Mouse (Mus musculus) cerebellum, adult 11 months (tissue): ENCODE measurements at regions not wholly inside any gene's neighbourhood (a gene's known extent, or its start where the extent isn't known, plus 50 kb on each side); places are given as distances from the start of the nearest gene placed in this dataset.

Experiments used
- DNase-seq: peaks from one replicate; pipeline ENCODE4 v3.0.0; 2022

DNA sequence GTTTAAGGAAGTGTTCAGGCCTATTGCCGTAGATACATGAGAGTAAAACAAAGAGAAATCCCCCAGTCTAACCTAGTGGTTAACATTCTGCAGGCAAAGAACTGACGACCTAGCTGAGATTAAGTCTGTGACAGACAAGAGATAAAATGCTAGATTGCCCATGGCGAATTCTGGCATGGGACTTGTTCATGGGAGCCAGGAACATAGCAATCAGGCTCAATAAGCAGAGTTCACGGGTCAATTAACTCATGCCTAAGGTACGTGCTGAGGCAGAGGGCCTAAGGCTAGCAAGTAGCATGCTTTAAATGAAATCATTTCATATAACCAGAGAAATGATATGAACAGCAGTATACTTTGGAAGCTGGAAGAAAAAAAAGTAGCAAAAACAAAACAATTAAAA is 1119.2 kb upstream of the Adgrl2 start:
- no peak for DNase-seq

DNA sequence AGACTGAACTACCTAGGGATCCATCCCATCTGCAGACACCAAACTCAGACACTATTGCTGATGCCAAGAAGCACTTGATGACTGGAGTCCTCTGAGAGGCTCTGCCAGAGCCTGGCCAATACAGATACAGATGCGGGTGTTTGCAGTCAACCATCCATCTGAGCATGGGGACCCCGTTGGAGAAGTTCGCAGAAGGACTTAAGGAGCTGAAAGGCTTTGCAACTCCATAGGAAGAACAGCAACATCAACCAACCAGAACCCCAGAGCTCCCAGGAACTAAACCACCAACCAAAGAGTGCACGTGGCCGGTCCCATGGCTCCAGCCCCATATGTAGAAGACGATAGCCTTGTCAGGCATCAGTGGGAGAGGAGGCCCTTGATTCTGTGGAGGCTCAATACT is 1121.9 kb upstream of the Adgrl2 start:
- no peak for DNase-seq

DNA sequence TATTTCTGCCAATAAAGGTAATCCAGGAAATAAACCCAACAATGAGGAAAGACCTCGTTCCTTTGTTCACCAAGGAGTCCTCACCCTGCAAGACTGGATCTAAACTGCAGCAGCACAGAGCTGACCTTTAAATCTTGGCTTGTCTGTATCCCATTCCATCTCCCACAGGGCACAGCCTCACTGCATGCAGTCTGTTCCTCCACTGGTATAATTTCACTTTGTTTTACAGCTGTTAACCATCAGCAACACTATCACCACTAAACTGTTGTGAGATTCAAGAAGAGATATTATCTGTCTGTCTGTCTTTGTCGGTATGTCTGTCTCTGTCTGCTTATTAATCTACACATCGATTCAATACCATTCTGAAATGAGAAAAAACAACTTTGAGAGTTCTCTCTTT is 1129.5 kb upstream of the Adgrl2 start:
- DNase-seq = no peak

DNA sequence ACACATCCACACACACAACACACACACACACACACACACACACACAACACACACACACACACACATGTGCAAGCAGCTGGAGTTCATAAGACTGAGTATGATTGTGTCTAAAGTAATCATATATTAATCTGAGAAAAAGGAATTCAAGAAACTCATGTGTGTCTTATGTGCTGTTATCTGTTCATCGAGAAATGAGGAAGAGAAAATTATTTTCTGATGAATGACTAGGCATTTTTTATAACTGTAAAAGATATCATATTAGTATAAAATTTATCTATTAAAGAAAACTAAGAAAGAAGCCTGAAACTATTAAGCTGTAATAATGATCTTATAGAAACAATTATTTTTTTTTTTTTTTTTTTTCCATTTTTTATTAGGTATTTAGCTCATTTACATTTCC is 1156.3 kb upstream of the Adgrl2 start:
- DNase-seq = no peak

DNA sequence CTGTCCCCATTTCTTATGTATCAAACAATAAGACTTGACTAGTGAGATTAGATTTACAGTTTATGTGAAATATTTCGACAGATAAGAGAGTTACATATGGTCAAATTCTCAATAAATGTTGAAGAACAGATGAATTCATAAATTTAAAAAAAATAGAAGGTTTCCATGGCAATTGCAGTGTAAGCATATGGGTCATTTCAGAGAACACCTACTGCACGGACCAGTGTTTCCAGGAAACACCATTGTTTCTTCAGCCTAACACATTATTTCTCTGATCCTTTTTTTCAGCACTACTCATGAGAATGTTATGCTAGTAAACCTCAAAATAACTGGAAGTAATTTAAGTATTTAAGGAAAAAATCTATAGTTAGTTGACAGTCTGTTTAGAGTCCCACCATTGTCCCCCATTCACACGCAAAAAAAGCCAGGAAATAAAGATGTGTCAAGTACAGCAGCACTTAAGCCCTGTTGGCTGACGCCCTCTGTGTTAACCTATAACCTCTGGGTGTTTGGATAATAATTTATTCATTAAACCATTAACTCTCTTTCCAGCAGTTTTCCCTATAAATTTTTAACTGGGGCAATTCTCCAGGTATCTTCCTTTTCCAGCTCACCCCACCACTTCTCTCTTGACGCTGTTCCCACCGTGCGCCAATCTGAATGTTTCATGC is 1160.9 kb upstream of the Adgrl2 start:
- DNase-seq = no peak

DNA sequence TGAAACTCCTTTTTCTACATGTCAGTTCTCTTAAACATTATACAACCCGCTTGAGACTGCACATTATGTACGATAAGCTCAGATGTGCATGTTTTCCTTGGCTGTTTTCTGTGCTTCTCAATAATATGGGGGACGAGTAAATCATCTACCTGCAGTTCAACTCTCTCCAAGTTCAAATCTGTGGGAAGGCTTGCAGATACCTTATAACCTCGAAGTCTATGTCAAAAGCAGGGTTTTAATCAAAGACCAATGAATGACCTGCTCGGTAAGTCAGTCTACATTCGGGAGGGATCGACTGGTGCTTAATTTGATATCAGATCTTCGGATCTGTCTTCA is 1161.4 kb upstream of the Adgrl2 start:
- DNase-seq = no peak

DNA sequence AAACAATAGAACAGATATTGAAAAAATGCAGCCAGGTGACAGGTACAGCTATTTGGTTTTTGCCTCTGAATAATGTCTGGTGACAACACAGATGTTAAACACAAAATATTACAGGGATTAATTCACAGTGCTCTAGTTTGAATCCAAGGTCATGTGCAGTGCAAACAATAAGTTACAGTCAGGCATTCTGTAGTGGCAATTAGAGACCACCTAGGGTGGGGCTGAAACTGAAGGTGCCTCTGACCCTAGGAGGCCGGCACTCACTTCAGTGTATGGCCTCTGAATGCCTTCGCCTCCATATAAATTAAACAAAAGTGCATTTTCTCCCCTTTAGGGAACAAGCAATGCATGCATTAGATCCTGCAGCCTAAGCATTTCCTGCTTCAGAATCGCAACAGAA is 1162.5 kb upstream of the Adgrl2 start:
- DNase-seq = no peak

DNA sequence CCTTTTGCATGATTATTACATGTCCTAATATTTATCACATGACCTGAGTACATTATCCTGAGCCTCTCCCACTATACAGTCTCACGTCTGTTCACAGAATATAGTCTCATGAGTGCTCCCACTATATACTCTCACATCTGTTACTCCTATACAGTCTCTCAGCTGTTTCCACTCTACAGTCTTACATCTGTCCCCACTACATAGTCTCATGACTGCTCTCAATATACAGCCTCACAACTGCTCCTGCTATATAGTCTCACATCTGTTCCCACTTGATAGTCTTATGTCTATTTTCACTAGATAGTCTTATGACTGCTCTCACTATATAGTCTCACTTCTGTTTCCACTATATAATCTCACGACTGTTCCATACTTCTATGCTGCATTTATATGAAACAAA is 1195.5 kb upstream of the Adgrl2 start:
- DNase-seq = no peak

DNA sequence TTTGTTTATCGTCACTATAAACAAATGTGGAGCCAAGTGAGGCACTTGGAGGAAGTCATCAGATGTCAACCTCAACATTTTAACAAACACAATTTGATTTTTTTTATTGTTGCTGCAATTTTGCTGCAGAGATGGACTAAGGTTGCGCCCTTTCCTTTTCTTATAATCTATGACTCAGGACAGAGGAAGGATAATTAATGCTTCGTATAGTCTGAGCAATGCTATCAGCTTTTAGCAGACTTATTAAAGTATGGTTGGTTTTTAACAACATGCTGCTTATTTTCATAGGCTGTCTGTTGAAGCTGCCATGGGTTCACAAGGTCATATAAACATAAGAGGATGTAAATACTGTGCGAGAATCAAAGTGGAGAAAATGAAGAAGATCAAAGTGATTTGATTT is 1202.8 kb upstream of the Adgrl2 start:
- no peak for DNase-seq

DNA sequence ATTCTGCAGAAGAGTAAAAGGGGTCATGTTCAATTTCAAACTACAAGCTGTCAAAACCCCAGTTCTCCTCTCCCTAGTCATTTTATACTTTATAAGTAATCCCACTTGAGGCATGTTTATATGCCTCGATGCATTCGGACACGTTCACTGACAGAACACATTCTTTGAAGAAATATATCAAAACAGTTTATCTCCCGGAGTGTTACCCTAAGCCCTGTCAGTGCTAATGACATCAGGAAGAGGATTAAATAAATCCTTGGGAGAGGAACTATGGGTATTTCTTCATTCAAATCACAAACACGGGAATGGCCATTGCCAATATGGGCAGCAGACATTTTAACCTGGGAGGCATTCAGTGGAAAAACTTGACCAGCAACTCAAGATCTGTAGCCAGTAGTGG is 1208.1 kb upstream of the Adgrl2 start:
- DNase-seq = no peak

DNA sequence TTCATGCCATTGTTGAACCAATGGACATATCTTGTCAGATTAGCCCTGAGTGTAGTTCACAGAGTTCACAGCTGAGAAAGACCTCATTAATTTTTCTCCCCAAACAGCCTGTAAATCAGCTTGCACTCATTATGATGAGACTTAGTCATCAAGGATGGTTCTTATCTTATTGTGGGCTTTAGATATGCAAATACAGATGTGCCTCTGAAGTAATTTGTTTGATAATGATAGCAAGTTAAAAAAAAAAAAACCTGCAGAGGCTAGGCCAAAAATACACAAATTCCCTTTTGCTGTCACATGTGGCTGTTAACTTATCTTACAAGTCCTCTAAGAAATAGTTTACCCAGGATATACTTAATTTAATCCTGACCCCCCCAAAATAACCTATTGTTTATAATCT is 1215.5 kb upstream of the Adgrl2 start:
- no peak for DNase-seq

DNA sequence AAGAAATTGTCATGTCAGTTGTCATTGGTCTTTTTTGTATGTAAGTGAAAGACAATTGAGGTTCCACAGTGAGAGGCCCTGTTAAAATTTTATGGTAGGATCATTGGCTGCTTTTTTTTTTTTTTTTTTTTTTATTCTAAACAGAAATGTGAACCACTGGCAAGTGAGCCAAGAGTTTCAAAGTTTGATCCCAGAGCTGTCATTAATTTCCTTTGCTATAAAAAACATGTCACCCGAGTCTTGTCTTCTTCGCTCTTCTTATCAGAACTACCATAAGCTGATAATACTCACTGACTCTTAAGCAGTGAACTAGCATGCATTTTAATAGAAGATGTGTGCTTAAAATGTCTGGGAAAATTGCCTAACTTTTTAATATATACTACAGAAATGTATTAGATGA is 1204.4 kb upstream of the Adgrl4 start:
- DNase-seq = no peak

DNA sequence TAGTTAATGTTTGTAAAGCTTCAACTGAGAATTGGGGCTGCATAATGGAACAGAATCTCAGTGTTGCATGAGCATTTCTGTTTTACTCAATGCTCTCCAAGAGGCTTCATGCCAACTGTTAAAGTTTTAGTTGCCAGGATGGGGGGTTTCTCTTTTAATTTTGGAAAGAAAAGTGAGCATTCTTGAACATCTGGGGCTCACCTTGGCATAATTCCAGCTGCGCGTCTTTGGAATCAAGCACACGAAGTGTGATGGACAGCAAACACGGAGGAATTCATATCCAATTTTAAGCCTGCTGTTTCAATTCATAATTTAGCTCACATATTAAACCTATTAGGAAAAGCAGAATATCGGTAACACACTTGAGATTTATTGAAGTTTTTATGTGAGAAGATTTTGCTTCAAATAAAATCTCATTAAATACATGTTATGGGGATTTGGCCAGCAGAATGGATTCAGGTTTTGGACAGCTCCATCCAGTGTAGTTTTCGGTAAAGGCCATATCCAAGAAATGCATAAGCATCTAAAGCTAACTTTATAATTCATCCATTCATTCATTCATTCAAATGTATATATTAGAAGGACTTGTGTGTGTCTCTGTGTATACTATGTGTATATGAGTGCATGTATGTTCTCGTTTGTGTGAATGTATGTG is 1200.6 kb upstream of the Adgrl4 start:
- no peak for DNase-seq

DNA sequence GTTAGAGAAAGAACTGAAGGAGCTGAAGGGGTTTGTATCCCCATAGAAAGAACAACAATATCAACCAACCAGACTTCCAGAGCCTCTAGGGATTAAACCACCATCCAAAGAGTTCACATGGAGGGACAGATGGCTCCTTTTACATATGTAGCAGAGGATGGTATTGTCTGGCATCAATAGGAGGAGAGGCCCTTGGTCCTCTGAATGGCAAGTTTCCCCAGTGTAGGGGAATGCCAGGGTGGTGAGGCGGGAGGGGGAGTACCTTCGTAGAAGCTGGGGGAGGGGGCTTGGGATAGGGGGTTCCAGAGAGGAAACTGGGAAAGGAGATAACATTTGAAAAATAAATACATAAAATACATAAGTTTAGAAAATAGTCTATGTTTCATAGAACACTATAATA is 1162.6 kb upstream of the Adgrl4 start:
- DNase-seq = no peak

DNA sequence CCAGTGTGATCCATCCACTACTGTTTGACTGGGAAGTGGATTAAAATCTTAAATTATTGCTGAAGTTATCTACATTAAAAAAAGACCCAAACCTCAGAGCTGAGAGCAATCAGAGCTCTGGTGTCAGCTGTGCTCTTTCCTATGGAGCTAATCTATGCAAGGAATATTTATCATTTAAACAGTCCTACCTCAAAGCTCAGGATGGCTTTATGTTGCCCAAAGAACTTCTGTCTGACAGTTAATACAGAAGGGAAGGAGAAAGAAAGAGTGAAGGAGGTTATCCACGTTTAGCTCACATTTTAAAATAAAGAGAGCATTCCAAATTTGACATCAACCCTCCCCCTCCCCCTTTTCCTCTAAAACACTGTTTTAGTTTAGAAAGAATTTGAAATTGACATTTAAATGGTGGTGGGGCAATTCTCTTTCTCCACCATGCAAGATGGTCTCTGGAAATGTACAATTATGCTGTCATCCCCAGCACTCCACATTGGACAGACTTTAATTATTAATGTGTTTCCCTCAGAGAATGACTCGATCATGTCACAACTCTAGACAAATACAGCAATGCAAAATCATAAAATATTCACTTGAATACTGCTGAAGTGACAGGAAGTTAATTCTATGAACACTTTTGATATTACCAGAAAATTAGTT is 1141.5 kb upstream of the Adgrl4 start:
- no peak for DNase-seq

DNA sequence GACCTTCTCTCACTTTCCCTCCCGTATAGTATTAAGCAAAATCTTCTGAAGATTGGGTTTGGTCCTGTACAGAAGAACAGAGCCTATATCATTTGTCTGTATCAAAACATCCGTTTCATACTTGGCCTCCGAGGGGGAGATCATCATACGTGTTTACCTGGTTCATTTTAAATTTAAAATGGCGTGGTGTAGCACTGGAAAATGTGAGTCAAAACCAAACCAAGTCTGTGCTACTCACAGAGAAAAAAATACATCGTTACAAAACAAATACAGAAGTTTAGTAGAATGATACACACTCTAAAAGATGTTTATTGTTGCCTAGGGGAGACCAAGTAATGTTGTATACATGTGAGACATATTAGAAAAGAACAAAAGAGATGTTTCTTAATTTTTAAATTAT is 1108.9 kb upstream of the Adgrl4 start:
- no peak for DNase-seq

DNA sequence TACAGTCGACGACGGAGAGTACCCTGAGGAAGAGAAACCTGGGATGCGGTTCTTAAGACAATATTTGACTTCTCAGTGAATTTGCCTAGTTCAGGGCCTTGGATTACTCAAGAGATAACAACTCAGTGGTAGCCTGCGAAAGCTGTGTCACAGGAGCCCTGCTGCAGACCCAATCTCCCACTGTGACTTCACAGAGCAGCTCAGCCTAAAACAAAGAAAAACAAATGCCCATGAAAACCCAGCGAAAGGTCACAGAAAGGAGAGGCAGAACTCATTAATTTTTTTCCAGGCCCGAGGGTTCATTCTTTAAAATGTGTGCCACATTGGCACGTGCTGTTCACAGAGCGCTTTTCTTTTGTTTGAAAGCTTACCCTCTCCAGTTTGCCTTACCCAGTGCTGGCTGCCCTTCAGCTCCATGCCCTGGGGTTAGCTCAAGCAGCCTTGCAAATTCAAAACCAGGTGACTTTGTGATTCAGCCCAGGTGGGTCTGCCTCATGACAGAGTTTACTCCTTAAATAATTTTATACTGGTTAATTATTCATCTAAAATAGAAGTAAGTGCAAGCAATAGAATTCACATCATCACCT is 1085.5 kb upstream of the Adgrl4 start:
- DNase-seq = no peak

DNA sequence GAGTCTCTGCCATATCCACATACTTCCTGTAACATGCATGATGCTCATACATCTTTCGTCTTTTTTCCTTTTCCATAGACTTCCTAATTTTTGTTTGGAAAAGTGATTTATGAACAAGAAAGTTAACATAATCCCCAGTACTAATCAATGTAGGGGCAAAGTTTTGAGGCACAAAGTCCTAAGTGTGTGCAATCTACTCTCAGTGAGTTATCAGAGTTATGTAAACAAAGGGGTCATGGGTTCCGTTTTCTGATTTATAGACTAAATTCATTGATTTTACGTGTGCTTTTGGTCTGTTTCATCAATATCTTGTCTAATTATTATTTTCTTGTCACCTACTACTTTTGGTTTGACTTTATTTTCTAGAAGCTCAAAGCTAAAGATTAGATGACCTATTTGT is 1071.9 kb upstream of the Adgrl4 start:
- no peak for DNase-seq

DNA sequence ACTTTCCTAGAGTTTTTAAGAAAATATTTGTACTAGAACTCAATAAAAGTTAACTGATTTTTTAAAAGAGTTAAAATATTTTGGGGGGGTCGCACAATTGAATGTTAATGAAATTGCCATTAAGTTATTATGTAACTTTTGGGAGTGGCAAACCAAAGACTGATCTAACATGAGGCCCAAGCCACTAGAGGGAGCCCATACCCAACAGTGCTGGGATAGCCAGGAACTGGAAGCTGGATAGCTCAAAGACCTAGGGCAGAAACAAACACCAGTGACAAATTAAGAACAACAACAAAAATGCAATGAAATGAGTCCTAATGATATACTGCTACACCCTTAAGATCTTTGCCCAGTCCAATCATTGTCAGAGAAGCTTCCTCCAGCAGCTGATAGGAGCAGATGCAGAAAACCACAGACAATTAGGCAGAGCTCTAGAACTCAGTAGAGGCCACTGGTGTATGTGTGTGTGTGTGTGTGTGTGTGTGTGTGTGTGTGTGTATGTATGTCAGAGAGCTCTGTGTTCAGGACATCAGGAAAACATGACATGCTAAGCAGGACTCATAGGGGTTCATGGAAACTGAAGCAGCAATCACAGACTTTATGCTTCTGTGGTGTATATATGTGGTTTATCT is 1052.6 kb upstream of the Adgrl4 start:
- DNase-seq = peak; percentile 4

DNA sequence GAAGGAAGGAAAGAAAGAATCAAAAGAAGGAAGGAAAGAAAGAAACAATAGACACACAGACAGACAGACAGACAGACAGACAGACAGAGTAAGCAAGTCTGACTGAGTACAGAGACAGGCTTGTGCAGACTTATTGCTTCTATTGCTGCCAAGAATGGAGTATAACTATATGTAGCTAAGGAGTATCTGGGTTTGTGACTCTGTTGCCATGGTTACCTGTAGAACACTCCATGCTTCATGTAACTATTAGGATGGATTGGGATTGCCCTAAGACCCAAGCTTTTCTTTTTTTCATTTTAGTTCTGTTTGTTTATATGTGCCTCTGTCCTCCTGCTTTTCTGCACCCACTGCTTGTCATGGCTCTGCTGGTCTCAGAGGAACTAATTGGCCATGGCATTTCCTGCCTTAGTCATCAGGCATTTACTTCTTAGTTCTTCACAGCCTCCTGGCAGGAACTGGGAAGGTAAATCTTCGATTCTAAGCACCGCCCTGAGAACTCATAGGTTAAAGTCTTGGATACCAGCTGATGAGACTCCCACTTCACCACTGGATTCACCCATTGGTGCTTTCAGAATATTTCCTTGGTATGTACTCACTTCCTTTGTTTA is 1035.9 kb upstream of the Adgrl4 start:
- no peak for DNase-seq

DNA sequence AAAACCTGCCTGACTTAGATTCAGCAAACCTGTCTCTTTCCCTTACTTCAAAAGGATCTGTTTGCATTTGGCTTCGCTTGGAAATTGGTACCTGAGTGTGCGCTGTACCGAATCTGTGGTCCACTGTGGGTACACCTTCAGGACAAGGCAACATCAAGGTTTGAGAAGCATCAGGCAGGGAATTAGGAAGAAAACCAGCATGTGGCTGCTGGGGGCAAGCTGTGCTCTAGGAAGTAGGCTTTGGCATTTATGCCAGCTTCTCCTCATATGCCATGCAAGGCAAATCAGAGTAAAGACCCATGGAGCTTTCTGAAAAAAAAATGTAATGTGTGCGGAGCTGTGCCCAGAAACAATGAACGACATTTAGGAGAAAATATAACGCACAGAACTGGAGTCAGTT is 1031.6 kb upstream of the Adgrl4 start:
- no peak for DNase-seq

DNA sequence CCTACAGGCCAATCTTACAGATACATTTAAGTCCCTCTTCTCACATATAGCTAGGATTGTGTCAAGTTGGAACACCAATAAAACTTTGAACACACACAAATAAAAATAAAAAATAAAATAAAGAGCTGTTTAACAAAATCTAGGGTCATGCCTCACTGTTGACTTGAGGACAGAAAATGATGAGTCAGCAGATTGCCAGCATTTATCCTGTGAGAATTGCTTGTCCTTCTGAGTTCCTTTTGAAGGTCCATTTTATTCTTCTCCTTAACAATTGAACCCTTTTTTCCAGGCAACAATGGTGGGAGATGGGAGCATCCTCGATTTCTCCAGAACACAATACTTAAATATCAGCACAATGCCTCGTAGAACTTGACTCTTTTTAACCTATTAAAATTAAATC is 1022.4 kb upstream of the Adgrl4 start:
- DNase-seq = no peak

DNA sequence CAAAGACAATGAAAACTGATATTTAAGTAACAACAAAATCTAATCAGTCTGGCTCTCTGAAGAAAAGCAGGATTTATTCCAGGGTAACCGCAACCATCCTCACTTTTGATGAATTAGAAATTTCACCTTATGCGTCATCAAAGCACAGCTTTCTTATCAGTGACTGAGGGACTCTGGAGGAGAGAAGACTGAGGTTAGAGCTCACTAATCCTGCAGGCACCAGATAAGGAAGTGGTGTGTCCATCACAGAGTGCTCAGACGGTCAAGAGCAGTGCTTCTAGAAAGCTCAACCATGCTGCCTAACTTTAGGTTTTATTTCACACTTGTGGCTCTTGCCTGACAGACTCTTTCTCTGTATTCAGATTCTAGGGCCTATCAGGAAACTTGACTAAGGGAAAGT is 1021.2 kb upstream of the Adgrl4 start:
- DNase-seq = no peak

DNA sequence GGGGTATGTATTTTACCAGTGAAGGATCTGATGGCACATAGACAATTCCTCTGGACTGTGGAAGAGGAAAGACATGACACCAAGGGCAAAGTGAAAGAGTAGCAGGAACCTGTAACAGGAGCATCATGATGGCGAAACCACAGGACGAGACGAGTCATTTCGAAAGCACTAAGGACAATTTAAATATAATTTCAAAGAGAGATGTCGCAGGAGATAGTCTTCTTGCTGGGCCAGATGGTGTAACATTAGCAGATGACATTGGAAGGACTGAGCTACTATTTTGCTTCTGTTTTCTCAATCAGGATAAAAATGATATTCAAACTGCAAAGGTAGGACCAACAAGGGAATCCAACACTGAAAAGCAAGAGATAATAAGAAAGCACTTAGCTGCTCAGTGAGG is 1009.7 kb upstream of the Adgrl4 start:
- DNase-seq = no peak
